Mouse (Mus musculus) liver, postnatal 0 days (tissue): Measurements from ENCODE around the gene Pi4kb.

Source experiments
- CTCF ChIP-seq: sonication (generic); IDR thresholded peaks from 2 replicates; pipeline ENCODE4 v1.5.1; 2016; ENCODE audit warnings: antibody characterized with exemption, low read depth
- EP300 ChIP-seq: IDR thresholded peaks from 2 replicates; pipeline ENCODE4 v1.6.1; 2016; ENCODE audit warnings: antibody characterized with exemption, low read depth, mild to moderate bottlenecking

GRCm38 (mm10) chr3:95013699-95014427 is 39.3 kb downstream of the Pi4kb start:
- TF ChIP-seq EP300 (no peak), CTCF (no peak)
